Mouse (Mus musculus) forebrain, embryonic 14.5 days (tissue): ENCODE measurements around the gene Krtap3-2. TPM values are rescaled to one million over a fixed set of nuclear protein-coding genes. Genes with fewer than 3 reads are reported as not detected.

Experiments used
- ATAC-seq: fragments of 200-750 bp; cut with Nextera tagmentation; 2 replicates; pipeline ENCODE4 v1.8.0; 2017; ENCODE audit warnings: mild to moderate bottlenecking, moderate library complexity
- DNase-seq: peaks from one replicate; pipeline ENCODE4 v3.0.0-alpha.2; 2015; ENCODE audit warnings: low spot score
- H3K27ac ChIP-seq: fragments of 300-500 bp; sonication (generic); 2 replicates; pipeline ENCODE4 v1.5.1; 2014; ENCODE audit warnings: low read depth, mild to moderate bottlenecking, control low read depth, low read length, moderate library complexity
- H3K27me3 ChIP-seq: fragments of 300-500 bp; sonication (generic); replicated peaks from 2 replicates; pipeline ENCODE4 v1.6.1; 2014; ENCODE audit warnings: low read length, control low read depth, mixed read lengths; ENCODE audit not compliant: control insufficient read depth, insufficient read depth
- H3K36me3 ChIP-seq: fragments of 300-500 bp; sonication (generic); 2 replicates; pipeline ENCODE4 v1.6.1; 2014; ENCODE audit warnings: low read length, control low read depth; ENCODE audit not compliant: control insufficient read depth, insufficient read depth
- H3K4me1 ChIP-seq: fragments of 300-500 bp; sonication (generic); 2 replicates; pipeline ENCODE4 v1.6.1; 2014; ENCODE audit warnings: antibody characterized with exemption, low read length, control low read depth; ENCODE audit not compliant: control insufficient read depth, insufficient read depth
- H3K4me2 ChIP-seq: fragments of 300-500 bp; sonication (generic); 2 replicates; pipeline ENCODE4 v1.6.1; 2014; ENCODE audit warnings: mild to moderate bottlenecking, control low read depth, low read length
- H3K4me3 ChIP-seq: fragments of 300-500 bp; sonication (generic); 2 replicates; pipeline ENCODE4 v1.5.1; 2014; ENCODE audit warnings: low read depth, low read length, control low read depth
- H3K9ac ChIP-seq: fragments of 300-500 bp; sonication (generic); 2 replicates; pipeline ENCODE4 v1.6.1; 2014; ENCODE audit warnings: mild to moderate bottlenecking, low read length, control low read depth, moderate library complexity
- H3K9me3 ChIP-seq: fragments of 300-500 bp; sonication (generic); replicated peaks from 2 replicates; pipeline ENCODE4 v1.6.1; 2016; ENCODE audit warnings: low read length, control low read depth, mixed read lengths; ENCODE audit not compliant: control insufficient read depth
- WGBS: fragments of 180-500 bp; shearing (Covaris S2); extraction: QIAGEN DNeasy Blood & Tissue Kit; methylation state at CpG from one replicate; pipeline ENCODE4 v1.1.7; 2014; 5-methylcytosine and 5-hydroxymethylcytosine counted together
- polyA plus RNA-seq: library from polyadenylated mRNA; unstranded; fragments of >200 nt; fragmentation: Nextera tagmentation; extraction: Ambion mirVana; gene quantifications from 2 replicates; pipeline ENCODE4 v1.2.1, GENCODE M21; 2014

The Krtap3-2 gene
- polyA plus RNA-seq, 1 experiment from 2014 or later, result not detected

GRCm38 (mm10) chr11:99539721-99540120, 16.9 kb downstream of the Krtap3-2 start:
- Histone ChIP-seq H3K9me3 (no peaks in the 10 kb centered on the region), H3K9ac (no peak overlapping the region), H3K27ac (no peak overlapping the region), H3K4me2 (no peak overlapping the region), H3K4me3 (no peak overlapping the region), H3K36me3 (no peaks in the 10 kb centered on the region), H3K27me3 (no peaks in the 10 kb centered on the region), H3K4me1 (0 out of 2 replicates have a peak, but pooled peaks cover 4% of the 10 kb centered on the region)
- WGBS, result 39% methylated on average over 9 of the region's 9 CpGs
- DNase-seq (peak; percentile 39), ATAC-seq (no peak)

- Histone ChIP-seq H3K9ac (no peak within 1 kb of the TSS), H3K36me3 (no peaks in the 10 kb centered on the region), H3K9me3 (no peaks in the 10 kb centered on the region), H3K27ac (no peak within 1 kb of the TSS), H3K4me2 (no peak within 1 kb of the TSS), H3K4me1 (no peaks in the 10 kb centered on the region), H3K27me3 (no peaks in the 10 kb centered on the region), H3K4me3 (no peak within 1 kb of the TSS)
- DNase-seq (no peak), ATAC-seq (no peak)
- 88% methylated on average over 13 of the region's 13 CpGs for WGBS
Measured at GRCm38 (mm10) chr11:99521288-99521860, 35.3 kb downstream of the Krtap3-2 start, which contains the start of gene Krt39. Gene Krt39, minus strand, starts transcription at chr11:99521338.

- no peaks in the 10 kb centered on the region for H3K4me1 ChIP-seq
- H3K4me2 ChIP-seq, result no peak overlapping the region
- WGBS, result 89% methylated on average over 8 of the region's 8 CpGs
- no peaks in the 10 kb centered on the region for H3K36me3 ChIP-seq
- DNase-seq (no peak), ATAC-seq (no peak)
- H3K9ac ChIP-seq, result no peak overlapping the region
- no peak overlapping the region for H3K4me3 ChIP-seq
- no peak overlapping the region for H3K27ac ChIP-seq
- no peaks in the 10 kb centered on the region for H3K9me3 ChIP-seq
- H3K27me3 ChIP-seq, result no peaks in the 10 kb centered on the region
Measured at GRCm38 (mm10) chr11:99514098-99514497, 42.6 kb downstream of the Krtap3-2 start.

Other genes with a start within 250 kb of the Krtap3-2 start
- 0.14 TPM in 1 of 2 replicates, not detected in the other for gene Krt25, start 233.9 kb downstream of the Krtap3-2 start, polyA plus RNA-seq
- not detected in 2 replicates for gene Krt26, start 218.9 kb downstream of the Krtap3-2 start, polyA plus RNA-seq
- not detected in 2 replicates for gene Krt27, start 205.7 kb downstream of the Krtap3-2 start, polyA plus RNA-seq
- 0.17 and 0.34 TPM in 2 replicates for gene Krt28, start 181.9 kb downstream of the Krtap3-2 start, polyA plus RNA-seq
- gene Krt10, start 167.5 kb downstream of the Krtap3-2 start, polyA plus RNA-seq, result 30.9 and 33.3 TPM in 2 replicates
- 0.23 TPM in 1 of 2 replicates, not detected in the other for gene Krt12, start 134.6 kb downstream of the Krtap3-2 start, polyA plus RNA-seq
- not detected in 2 replicates for gene Krt20, start 118.7 kb downstream of the Krtap3-2 start, polyA plus RNA-seq
- gene Krt23, start 63.7 kb downstream of the Krtap3-2 start, polyA plus RNA-seq, result 0.10 TPM in 1 of 2 replicates, not detected in the other
- not detected in 2 replicates for gene Krt39, start 35.5 kb downstream of the Krtap3-2 start, polyA plus RNA-seq
- not detected in 2 replicates for gene Krt40, start 13.7 kb downstream of the Krtap3-2 start, polyA plus RNA-seq
- gene Krtap3-3, start 6.0 kb downstream of the Krtap3-2 start, polyA plus RNA-seq, result not detected in 2 replicates
- not detected in 2 replicates for gene Gm11939, start 2.6 kb upstream of the Krtap3-2 start, polyA plus RNA-seq
- gene Krtap3-1, start 9.8 kb upstream of the Krtap3-2 start, polyA plus RNA-seq, result not detected in 2 replicates
- not detected in 2 replicates for gene Krtap1-5, start 24.2 kb upstream of the Krtap3-2 start, polyA plus RNA-seq
- gene Krtap1-4, start 26.8 kb upstream of the Krtap3-2 start, polyA plus RNA-seq, result not detected in 2 replicates
- not detected in 2 replicates for gene Krtap1-3, start 34.5 kb upstream of the Krtap3-2 start, polyA plus RNA-seq
- not detected in 2 replicates for gene Krtap9-3, start 41.3 kb upstream of the Krtap3-2 start, polyA plus RNA-seq
- not detected in 2 replicates for gene Gm11938, start 46.5 kb upstream of the Krtap3-2 start, polyA plus RNA-seq
- gene Gm11937, start 53.3 kb upstream of the Krtap3-2 start, polyA plus RNA-seq, result not detected in 2 replicates
- not detected in 2 replicates for gene Krtap2-4, start 58.0 kb upstream of the Krtap3-2 start, polyA plus RNA-seq
- not detected in 2 replicates for gene Gm11562, start 63.6 kb upstream of the Krtap3-2 start, polyA plus RNA-seq
- gene Krtap4-1, start 71.4 kb upstream of the Krtap3-2 start, polyA plus RNA-seq, result not detected in 2 replicates
- not detected in 2 replicates for gene Krtap4-2, start 78.2 kb upstream of the Krtap3-2 start, polyA plus RNA-seq
- gene Krtap4-7, start 87.2 kb upstream of the Krtap3-2 start, polyA plus RNA-seq, result not detected in 2 replicates
- gene Gm11555, start 93.4 kb upstream of the Krtap3-2 start, polyA plus RNA-seq, result not detected in 2 replicates
- gene Gm11563, start 102.1 kb upstream of the Krtap3-2 start, polyA plus RNA-seq, result not detected in 2 replicates
- not detected in 2 replicates for gene Krtap4-6, start 109.1 kb upstream of the Krtap3-2 start, polyA plus RNA-seq
- not detected in 2 replicates for gene Gm14190, start 133.9 kb upstream of the Krtap3-2 start, polyA plus RNA-seq
- gene Gm14180, start 177.4 kb upstream of the Krtap3-2 start, polyA plus RNA-seq, result not detected in 2 replicates
- not detected in 2 replicates for gene Gm11595, start 216.1 kb upstream of the Krtap3-2 start, polyA plus RNA-seq
- not detected in 2 replicates for gene Krtap4-8, start 223.9 kb upstream of the Krtap3-2 start, polyA plus RNA-seq
- not detected in 2 replicates for gene Krtap4-9, start 228.3 kb upstream of the Krtap3-2 start, polyA plus RNA-seq
- gene Gm11596, start 236.6 kb upstream of the Krtap3-2 start, polyA plus RNA-seq, result not detected in 2 replicates
- gene Gm11569, start 242.1 kb upstream of the Krtap3-2 start, polyA plus RNA-seq, result not detected in 2 replicates
- not detected in 2 replicates for gene Gm11554, start 247.6 kb upstream of the Krtap3-2 start, polyA plus RNA-seq